Mouse (Mus musculus): Measurements from ENCODE around the gene Fgfr2.

Fgfr2 gene

DNA sequence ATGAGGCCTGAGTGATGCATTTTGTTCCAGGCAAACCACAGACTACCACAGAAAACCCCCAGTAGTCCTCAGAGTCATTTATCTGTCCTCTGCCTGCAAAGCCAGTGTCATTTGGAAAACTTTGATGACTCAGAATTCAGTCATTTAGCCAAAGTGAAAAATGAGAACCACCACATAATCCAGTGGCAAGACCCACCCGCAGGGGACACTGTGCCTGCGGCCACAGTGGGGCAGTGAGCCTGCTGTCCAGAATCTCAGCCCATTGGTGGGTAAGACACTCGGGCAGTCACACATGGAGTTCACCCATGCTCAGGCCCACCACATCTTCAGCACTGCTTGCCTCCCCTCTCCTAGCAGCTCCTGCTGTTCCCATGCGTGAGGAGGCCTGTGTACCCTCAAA is 403.6 kb downstream of the Fgfr2 start:
- DNase-seq (ENCODE audit: low spot score) = no peak

DNA sequence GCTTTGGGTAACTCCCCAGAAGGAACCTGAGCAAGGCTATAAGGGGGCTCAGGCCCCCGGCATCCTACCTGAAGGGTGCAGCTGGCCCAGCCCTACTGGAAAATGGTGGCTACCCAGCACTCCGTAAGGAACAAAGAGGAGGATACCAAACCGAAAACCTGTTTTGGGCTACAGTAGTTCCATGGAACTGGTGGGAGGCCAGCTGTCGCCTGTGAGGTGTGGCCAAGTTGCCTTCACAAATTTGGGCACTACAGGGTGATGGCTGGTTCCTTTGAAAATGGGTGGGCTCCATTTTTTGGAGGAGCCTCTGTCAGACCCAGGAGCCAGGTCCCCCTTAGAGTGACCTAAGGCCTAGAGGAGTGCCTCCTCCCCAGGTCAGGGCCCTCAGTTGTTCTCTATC is 407.9 kb downstream of the Fgfr2 start:
- no peak for DNase-seq (ENCODE audit: low spot score)

DNA sequence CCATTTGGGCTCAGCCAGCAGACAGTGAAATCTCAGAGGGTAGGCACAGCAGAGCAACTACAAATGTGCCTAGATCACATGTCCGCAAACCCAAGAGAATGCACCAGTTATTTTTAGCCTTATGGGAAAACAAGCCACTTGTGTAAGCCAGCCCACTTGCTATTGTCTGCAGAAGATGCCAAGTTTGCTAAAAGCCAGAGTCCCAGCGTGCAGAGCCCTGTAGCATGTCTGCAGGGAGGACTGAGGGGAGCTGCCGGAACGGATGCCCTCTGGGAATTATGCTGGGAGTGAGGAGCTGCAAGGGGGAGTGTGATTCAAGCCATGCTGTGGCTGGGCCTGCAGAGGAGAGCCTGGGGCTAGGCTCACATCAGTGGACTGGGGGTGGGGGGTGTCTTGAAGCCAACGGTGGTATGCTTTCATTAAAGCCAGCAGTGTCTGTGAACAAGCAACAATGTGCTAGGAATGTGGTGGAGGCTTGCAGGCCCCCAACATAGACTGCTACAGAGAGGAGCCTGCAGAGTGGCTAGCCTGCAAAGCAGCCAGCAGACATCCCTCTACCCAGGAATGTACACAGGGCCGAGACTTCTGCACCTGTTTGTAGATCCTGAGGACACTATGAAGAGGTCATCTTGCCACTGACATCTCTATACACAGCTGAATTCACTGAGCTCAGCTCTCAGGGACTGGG is 408.8 kb downstream of the Fgfr2 start:
- no peak for DNase-seq (ENCODE audit: low spot score)

DNA sequence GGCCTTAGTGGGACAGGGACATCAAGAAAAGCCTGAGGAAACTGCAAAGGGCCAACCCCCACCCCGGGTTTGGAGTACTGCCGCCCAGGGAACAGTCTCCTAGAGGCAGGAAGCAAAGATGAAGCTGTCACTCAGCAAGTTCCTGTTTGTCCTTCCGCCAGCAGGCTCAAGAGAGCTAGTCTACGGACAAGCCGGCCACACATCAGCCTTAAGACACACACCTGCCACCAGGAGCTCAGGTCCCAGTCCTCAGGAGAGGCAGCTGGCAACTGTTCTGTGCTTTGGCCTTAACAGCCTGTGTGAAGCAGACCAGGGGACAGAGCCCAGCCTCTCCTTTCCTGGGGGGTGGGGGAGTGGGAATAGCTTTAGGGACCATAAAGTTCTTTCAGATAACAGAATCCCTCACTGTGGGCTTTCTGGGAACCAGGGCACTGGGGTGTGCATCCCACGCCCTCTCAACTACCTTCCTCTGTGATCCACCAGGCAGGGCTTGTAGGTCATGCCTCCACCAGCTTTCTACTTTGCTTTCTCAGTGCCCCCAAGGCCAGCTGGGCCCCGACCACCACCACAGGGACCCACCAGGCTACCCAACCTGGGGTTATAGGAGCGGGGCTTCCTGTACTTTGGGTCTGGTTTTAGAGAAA is 409.5 kb downstream of the Fgfr2 start:
- DNase-seq (ENCODE audit: low spot score) = no peak

DNA sequence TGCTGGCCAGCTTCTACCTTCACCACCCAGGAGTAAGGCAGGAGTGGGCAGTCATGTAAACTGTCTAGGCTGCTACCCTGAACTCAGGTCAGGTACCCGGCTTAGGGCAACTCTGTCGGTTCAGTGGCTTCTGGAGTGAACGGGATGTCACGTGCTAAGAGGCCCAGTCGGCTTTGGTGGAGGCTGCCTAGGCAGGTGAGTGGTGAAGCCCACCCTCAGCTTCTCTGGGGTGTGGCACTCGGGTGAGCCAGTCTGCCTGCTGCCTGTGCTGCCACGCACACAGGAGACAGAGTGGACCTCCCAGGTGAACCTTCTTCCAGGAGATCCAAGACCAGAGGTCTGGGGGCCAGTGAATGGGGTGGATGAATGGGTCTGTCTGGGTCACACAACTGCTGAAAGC is 410.2 kb downstream of the Fgfr2 start:
- DNase-seq (ENCODE audit: low spot score) = no peak

DNA sequence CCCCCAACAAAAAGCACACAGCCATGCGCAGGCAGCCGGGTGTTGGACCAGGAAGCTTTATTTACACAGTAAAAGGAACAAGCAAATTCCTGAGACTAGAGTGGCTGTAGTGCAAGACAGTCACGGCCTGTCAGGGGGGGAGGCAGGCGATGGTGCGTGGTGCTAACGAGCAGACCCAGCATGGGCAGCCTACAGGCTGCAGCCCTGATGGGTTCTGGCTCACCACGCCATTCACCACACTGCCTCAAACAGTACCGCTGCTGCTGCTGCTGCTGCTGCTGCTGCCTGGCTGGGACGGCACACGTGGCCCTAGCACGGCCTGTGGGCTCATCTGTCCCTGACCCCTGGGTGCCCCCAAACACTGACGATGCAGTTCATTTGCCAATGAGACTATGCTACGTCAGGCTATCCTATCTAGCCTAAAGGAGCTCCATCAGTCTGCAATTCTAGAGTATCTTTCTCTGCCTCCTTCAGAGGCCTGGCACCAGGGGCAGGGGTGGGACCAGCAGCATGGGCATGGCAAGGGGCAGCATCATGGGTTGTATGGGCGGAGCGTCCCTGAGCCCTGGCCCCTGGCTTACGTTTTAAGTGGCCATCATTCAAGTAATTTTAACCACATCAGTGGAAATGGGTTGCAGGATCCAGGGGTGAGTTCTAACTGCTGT is 411.0 kb downstream of the Fgfr2 start:
- no peak for DNase-seq (ENCODE audit: low spot score)

DNA sequence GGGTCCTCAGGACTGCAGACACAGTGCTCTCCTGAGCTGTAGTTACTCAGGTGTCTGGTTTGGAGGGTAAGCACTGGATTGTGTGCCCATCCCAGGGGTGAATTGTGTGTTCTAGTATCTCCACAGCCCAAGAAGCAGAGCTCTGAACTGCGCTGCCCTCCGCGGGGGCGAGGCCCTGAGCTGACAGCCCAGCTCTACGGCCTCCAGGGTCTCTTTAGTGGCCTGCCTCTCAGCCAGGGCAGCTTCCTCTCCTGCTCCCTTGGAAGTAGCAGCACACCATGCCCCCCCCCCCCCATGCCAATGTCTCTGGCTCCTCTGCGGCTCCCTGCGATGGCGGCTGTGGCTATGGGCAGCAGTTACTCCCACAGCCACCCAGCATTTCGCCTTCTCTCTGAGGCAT is 411.6 kb downstream of the Fgfr2 start:
- no peak for DNase-seq (ENCODE audit: low spot score)

DNA sequence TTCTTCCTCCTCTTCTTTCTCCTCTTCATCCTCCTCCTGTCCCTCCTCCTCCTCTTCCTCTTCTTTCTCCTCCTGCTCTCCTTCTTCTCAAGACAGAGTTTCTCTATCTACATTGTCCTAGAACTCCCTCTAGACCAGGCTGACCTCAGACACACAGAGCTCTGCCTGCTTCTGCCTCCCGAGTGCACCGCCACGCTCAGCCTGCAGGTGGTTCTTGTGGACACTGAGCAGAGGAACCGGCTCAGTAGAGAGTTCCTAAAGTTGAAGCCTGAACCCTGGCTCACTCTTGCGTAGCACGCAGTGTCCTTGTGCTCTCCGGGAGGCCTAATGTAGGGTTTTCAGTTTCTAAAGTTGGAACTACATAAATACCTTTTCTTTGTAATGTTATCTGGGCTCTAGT is 418.0 kb downstream of the Fgfr2 start:
- DNase-seq (ENCODE audit: low spot score) = no peak

DNA sequence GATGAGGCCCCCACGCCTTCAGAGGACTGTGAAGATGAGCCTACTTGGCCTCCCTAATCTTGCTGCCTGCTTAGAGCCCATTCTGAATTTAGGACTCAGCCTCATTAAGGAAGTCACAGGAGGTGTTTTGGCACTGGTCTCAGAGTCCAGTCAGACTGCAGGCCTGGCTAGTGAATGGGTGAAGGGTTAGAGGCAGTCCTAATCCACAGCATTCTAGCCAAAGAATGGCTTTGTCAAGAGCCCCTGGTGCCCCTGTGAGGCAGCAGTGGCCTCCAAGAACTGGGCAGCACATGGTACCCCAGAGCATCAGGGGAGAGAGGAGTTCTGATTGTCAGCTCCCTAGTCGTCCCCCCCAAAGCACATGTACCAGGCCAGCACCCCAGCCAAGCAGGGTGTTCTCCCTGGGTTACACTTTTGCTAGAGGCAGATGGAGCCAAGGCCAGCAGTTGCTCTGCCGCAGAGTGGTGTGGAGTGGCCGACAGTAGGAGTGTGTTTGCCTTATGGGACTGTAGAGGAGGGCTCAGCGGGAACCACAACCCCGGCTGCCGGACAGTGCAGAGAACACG is 418.8 kb downstream of the Fgfr2 start:
- no peak for DNase-seq (ENCODE audit: low spot score)

DNA sequence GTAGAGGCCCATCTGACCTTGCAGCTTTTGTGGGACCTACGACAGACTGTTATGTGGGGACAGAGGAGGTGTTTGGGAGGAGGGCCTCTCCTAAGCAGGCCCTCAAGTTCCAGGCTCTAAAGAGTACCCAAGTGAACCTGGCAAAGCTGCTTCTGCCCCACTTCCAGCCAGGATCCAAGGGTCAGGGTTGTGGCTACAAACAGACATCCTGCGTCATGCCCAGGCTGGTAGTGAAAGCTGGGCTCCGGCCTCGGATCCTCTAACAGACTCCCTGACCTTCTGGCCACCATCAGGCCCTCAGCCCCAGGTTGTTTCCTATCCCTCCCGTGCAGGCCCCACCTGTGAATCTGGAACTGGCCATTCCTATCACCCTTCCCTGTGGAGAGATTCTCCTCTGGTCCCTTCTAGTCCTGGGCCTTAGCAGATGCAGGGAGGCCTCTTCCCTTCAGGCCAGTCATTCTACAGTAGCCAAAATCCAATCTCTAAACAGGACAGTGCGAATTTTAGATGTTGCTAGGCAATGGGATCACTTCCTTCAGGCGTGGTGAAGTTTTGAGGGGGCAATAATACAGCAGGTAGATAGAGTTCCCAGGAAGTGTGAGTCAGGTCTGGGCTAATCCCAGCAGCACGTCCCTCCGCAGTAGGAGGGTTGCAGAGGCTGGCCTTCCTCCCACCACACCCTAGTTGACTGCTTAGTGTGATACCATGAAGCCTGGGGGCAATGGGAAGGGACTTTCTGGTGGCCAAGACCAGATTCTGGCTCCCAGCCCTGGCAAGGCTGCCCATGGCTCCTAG is 419.4 kb downstream of the Fgfr2 start:
- DNase-seq (ENCODE audit: low spot score) = no peak

DNA sequence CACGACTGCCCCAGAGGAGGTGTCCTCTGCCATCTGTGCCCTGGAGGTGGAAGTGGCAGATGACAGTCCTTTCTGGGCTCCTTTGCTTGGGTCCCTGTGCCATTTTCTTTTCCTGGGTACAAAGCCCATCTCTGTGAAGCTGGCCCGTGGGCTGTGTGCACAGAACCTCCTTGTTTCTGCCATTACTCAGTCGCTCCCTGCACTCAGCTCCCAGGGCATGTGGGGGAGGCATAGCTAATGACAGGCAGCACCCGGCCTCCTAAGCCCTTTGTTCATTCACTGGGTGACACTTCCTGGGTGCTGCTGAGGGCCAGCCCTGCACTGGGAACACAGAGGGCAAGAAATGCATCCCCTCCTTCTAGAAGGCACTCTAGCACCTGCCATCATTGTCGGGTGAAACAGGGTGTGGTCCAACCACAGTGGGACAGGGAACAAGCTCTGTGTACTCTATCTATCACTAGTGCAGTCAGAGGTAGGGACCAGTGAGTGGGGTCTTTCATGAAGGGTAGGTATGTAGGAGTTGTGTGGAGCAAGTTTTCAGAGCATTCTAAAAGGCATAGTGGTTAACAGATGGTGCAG is 420.6 kb downstream of the Fgfr2 start:
- no peak for DNase-seq (ENCODE audit: low spot score)

DNA sequence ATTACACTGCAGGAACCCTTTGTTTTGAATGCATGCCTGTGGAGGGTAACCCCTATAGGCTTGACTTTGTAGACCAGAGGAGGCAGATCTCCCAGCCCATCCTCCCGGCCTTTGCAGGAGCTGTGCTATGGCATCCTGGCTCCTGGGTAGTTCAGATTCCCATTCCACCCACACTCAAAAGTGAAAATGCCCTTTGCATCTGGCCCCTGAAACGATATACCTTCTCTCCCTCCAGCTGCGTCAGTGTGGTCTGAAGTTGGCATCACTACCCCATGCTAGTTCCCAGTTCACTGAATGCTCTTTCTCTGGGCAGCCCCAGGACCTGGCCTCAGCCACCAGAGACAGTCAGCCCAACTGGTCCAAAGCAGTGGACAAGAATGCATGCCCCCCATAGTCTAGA is 421.1 kb downstream of the Fgfr2 start:
- no peak for DNase-seq (ENCODE audit: low spot score)

DNA sequence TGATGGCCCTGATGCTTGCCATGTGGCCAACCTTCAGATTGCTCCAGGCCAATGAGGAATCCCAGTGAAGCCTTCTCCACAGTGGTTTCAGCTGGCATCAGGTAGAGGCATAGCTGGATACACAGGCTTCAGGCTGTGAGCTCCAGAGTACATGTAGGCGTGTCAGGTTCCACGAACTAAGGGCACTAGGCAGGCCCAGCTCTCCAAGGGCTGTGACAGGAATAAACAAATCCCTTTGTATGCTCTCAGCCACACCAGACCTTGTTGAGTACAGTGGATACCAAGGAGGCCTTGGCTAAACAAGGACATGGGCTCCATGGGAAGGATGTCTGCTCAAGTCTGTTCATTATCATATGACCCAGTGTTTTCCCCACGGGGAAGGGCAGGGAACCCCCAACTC is 421.7 kb downstream of the Fgfr2 start:
- DNase-seq (ENCODE audit: low spot score) = no peak

DNA sequence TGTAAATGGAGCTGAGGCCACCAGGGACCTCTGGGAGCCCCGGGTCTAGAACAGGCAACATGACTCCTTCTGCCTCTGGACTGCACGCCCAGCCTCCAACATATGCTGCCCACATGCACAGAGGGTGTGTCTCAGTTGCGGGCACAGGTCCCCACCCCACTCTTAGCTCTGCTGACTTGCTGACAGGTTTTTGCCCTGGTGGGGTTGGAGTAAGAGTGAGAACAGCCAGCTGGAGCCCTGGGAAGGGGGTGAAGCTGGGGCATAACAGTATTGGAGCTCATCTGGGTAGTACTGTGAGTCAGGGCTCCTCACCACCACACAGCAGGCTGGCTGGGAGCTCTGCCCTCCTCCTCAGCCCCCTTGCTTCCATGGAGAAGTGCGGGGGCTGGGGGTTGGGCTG is 423.0 kb downstream of the Fgfr2 start:
- DNase-seq (ENCODE audit: low spot score) = no peak

DNA sequence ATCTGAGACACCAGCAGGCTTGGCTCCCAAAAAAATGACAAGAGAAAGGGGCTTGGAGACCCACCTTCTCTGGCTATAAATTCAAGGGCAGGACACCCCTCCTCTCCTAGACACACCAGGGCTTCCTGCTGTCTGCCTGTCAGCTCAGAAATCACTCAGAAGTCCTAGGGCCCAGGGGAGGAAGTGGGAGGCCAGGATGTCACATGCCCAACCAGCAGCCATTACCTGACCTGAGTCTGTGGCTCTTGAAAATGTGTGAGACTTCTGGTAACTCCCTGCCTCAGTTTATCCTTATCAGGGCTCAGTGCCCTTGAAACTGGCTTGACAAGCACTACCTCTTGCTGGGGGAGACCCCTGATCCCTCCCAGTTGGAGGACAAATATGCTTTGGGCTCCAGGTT is 423.5 kb downstream of the Fgfr2 start:
- DNase-seq (ENCODE audit: low spot score) = no peak

DNA sequence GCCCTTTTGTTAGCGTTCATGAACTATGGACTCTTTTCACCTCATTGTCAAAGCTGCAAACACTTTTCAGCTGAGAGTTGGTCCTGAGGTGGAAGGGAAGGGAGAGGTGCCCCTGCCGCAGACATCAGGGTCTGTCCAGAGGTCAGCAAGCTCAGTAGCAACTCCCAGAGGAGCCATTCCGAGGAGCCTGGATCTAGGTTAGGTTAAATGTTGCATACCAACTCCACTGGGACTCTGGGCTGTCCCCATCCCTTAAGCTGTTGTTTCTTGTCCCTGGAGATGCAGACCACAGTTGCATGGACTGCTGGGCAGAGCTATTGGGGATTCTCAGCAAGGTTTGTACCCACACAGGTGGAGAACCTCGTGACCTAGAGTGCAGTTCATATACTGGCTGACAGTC is 424.0 kb downstream of the Fgfr2 start:
- DNase-seq (ENCODE audit: low spot score) = no peak

DNA sequence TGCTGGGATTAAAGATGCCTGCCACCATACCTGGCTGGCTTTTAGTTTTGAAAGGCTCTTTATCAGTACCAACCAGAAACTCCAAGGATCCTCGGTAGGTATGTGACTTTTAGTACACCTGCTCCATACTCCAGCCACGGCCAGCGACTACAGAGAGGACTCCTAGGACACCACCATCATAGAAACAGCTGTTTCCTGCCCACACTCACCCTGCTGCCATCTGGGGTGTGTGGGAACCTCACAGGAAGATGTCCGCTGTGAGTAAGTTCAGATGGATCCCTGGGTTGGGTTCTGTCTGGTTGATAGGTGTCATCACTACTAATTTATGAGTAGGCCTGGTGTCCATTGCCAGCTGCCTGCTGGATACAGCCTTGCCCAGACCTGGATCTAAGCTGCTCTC is 424.4 kb downstream of the Fgfr2 start:
- DNase-seq (ENCODE audit: low spot score) = no peak

DNA sequence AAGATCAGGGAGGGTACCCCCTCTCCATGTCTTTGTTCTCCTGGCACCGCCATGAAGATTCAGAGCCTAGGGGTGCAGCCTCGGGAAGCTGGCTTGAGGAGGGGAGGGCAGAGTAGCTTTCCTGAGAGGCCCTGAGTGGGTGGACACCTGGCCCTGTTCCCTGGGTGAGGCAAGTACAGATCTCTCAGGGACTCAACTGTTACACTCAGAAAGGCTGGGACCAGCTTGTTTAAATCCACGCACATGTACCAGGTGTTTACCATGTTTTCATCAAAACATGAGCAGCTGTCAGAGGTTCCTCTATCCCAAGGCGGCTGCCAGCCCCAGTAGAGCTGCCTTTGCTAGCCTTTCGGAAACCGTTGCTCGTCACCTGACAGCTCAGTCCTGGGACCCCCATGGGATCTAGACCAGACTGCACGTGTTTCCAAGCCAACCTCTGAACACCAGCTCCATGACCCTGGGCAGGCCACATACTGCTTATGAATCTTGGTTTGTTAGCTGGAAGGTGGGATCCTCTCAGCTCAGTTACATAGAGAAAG is 425.8 kb downstream of the Fgfr2 start:
- no peak for DNase-seq (ENCODE audit: low spot score)

DNA sequence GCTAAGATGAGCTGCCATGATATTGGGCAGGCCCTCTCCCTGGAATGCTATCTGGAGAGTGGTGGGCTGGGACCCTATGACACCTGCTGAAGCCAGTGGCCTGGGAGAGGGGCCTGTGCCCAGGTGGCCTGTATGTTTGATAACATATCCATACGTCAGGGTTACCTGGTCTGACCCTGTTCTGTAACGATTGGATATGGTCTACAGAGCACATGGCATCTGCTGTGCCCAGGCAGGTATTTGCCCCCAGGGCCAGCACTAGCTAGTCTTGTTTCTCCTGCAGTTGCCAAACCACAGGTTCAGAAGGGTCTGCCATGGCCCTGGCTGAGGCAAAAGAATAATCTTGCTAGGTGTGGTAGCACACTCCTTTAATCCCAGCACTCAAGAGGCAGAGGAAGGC is 429.6 kb downstream of the Fgfr2 start:
- no peak for DNase-seq (ENCODE audit: low spot score)

DNA sequence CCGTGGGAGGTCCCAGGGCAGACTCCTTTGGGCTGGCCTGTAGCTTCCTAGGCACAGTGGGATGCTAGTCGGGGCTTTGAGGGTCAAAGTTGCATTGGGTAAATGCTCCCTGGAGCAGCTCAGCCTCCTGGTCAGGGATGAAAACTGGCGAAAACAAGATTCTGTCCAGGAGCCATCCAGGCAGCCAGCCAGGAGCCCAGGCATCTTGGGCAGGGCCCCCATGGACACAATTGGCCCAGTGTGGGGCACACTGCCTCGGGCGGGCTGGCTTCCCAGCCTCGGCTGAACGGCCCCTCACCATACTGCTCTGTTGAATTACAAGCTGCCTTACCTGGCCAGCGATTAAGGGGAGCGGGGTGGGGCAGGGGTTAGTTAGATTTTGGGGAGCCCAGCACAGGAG is 430.4 kb downstream of the Fgfr2 start:
- DNase-seq (ENCODE audit: low spot score) = no peak

DNA sequence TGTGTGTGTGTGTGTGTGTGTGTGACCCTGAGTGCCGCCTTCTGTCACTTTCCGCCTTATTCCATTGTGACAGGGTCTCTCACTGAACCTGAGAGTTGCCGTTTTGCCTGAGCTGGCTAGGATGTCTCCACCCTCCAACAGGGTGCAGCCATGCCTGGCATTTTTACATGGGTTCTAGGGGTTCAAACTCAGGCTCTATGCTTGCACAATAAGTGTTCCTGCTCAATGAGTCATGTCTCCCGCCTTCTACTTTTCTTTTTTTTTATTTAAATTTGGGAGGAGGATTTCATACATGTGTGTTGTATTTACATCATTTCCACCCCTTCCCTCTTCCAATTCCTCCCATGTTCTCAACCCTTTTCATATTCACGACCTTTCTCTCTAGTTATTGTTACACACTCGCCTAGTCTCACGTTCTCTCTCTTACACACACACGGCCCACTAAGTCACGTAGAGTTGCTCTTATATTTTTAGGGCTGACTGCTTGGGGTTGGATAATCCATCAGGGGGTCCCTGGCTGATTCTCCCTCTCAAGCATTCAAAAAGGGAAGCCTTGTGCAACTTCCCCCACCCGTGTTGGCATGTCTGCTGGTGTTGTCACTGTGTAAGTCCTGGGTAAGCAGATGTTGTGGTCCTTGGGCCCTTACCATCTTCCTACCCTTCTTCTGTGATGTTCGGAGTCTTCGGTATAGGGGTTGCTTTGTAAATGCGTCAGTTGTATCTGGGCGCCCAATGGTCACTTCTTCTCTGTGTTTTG is 432.3 kb downstream of the Fgfr2 start:
- no peak for DNase-seq (ENCODE audit: low spot score)
